Mouse (Mus musculus) forelimb bud, embryonic 11.5 days (tissue): ENCODE measurements around the gene Hectd1.
A peak's percentile ranks its signal among the peaks of the same experiment; 100 is the strongest.

Experiments used
- DNase-seq: peaks from one replicate; pipeline ENCODE4 v3.0.0-alpha.2; 2012; ENCODE audit warnings: low read depth, low spot score

Hectd1 gene

DNA sequence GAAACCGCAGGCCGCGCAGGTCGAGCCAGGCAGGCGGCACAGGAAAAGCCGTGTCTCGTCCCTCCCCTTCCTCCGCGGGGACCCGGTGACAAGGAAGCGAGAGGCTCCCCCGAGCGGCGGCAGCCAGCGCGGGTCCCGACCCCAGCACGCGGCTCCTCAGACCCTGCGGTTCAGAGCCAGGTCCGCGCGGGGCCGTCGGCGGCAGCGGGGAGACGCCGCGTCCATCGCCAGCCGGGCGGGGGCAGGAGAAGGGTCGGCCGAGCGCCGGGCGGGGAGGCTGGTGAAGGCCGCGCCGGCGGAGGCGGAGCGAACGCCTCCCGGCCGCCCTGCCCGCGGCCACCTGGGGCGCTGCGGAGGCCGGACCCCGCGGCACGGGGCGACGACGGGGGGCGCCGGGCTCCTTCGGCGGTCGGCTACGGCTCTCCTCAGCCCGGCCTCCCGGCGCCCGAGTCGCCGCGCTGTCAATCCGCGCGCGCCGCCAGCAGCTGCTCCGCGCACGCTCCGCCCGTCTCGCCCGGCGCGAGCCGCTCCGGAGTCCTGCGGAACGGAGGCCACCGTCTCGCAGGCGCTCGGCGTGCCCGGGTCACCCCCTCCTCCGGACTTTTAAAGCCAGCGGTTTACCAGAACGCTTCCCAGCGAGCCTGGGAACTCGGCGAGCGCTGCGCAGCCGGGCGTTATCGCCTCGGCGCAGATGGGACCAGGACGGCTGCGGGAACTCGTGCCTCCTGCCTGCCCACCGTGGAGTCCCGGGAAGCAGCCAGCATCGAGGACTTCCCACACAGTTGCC, at the start of gene Hectd1:
Hectd1 (minus strand) TSS at position 247 of the 787 bp plus-strand sequence.
- peak; percentile 73 for DNase-seq

DNA sequence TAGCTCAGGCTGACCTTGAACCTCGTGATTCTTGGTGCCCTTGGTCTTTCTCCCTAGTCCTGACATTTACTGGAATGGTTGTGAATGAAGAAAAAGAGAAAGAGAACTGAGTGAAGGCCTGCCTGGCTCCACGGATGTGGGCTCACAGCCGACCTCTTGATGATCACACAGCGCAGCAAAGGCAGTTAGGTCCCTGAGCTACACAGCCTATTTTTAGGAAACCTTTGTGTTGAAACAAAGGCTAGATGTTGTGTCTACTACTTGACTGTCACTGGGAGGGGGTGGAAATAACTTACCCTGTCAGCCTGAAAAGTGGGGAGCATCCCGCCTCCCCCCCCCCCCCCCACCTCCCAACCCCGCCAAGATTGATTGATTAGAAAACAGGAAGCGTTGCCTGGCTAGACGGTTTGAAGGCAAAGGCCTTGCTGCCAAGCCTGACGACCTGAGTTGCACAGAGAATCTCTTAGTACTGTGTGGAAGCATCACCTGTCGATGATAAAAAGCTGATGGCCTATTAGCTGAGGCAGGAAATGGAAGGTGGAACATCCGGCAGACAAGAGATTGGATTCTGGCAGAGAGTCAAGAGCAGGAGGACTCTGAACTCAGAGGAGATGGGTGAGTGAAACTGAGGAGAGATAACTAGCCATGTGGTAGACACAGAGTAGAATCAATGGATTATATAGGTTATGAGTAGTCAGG, 42.3 kb upstream of the Hectd1 start:
- no peak for DNase-seq

DNA sequence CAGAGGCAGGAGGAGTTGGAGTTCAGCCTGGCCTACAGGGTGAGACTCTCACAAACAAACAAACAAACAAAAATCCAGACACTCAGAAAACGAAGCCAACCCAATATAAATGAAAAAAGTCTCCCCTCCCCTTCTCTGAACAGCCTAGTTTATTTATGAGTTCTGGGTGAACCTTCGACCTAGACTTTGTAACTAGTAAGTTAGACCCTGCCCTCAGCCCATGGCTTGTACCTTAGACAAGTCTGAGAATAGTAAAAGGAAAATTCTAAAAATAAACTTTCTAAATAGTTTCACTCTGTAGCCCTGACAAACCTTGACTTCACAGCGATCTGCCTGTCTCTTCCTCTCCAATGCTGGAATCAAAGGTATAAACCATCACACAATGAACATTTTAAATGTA, 40.2 kb upstream of the Hectd1 start:
- no peak for DNase-seq

DNA sequence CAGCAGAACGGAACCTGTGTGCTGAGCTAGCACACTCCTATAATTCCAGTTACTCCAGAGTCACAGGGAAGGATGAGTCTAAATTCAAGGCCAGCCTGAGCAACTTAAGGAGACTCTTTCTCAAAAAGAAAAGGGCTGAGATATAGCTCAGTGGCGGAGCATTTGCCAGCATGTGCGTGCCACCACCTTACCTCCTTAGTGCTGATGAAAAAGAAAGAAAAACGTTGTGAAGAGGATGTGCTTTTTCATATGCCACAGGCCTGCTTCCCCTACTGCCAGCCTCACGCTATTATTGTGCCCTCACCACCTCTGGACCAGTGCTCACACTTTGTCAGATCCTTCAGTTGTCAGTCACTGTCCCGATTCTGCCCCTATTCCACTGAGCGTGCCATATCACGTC, 37.7 kb upstream of the Hectd1 start:
- DNase-seq = no peak

DNA sequence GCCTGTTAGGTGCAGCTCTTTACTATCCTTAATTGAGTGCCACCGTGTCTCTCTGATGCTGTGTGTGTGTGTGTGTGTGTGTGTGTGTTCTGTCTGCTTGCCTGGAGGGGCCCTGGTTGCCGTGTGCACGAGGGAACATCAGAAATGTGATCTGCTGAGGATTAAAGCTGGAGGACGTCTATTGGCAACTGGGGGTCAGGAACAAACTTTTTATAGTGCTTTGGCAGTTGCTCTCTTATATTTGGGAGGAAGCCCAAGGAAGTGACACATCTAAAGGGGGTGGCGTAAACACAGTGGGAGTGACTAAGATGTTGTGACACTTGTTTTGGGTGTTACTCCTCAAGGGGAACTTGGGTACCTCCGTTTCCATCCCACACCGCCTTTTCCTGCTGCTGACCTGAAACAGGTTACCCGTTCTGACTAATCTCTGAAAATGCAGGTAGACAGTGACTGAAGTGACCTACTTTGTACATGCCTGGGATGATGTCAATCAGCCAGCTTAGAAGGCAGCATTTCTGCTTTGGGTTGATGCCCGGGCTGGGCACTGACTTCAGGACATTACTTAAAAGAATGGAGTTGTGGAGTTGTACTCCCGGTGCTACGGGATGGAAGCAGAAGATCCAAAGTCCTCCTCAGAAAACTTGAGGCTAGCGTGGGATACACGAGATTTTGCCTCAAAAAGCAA, 37.0 kb upstream of the Hectd1 start:
- DNase-seq = no peak

DNA sequence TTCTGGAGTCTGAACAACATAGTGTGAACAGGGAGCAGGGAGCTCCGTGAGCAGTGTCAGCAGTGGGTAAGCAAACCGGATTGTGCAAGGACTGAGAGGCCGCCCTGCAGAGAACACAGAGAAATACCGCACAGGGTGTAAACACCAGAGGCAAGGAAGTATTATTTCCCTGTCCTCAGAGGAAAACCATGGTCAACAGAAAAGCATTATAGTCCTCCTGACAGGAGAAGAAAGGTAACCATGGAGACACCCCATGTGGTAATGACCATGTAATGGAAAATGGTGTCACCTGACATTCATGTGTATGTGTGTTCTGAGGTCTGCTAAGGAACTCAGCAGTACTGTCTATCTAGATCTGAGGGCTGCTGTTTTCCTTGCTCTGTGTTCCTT, 36.4 kb upstream of the Hectd1 start:
- DNase-seq = peak; percentile 53

DNA sequence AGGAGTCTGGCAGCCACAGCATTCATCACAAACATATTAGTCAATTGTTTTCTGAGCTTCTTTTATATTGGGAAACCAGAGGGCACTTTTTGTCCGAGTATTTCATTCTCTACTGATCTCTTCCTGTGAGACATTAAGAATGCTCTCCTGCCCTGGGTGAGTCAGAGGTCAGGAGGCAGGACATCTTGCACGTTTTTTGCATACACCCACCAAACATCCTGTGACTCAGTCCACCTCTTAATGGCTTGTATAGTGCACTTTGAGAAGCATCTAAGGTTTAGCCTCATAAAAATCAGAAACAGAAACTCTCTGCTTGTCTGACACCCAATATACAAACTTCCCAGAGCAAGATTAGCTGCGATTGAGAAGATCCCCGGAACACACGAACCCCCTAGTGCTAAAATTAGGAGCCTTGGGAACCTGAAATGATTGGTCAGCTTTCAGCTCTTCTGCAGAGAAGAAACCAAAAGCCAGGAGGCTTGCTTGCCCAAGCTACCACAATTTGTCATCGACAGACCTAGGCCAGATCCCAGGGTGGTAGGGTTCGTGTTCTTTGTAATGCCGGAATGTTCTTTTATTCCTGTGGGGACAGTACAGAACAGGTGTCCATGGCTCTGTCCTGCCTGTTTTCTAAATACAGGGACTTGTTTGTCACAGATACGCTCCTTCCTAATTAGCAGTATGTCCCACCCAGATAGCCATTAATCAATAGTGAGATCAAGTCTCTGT, 35.9 kb upstream of the Hectd1 start:
- DNase-seq = no peak

DNA sequence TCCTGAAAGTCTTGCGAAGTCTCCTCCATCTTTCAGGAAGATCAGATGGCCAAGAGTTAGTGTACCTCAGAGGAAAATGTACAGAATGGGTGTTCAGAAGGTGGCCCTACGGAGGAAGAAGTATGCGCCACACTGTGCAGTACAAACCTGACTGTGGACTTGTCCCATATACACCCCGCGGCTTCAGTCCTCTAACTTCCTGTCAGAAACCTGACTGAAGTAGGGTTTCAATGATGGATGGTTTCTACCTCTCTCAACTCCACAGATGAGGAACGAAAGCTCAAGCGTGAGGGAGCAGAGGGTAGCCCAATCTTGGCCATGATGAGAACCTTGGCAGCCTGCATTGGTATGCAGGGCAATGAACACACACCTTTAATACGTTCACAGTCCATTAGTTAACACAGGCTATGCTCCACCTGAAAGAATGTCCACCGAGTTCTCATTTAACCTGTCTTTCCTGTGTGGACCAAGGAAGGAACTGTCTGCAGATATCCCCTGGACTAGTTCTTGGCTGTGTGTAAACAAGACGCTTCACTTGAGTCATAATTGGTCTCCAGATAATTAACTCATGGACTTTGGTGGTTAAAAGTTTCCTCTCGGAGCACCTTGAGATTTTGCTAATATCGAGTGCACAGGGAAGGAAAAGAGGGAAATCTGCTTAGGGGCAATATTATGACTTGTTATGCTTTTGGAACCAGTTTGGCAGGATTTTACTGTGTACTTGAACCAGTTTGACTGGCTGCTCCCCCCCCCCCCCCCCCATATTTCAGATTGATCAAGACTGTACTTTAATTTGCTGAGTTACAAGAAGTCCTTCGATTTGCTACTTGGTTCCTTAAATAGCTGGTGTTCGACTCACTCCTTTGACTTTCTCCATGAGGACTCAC, 34.0 kb upstream of the Hectd1 start:
- DNase-seq = no peak

DNA sequence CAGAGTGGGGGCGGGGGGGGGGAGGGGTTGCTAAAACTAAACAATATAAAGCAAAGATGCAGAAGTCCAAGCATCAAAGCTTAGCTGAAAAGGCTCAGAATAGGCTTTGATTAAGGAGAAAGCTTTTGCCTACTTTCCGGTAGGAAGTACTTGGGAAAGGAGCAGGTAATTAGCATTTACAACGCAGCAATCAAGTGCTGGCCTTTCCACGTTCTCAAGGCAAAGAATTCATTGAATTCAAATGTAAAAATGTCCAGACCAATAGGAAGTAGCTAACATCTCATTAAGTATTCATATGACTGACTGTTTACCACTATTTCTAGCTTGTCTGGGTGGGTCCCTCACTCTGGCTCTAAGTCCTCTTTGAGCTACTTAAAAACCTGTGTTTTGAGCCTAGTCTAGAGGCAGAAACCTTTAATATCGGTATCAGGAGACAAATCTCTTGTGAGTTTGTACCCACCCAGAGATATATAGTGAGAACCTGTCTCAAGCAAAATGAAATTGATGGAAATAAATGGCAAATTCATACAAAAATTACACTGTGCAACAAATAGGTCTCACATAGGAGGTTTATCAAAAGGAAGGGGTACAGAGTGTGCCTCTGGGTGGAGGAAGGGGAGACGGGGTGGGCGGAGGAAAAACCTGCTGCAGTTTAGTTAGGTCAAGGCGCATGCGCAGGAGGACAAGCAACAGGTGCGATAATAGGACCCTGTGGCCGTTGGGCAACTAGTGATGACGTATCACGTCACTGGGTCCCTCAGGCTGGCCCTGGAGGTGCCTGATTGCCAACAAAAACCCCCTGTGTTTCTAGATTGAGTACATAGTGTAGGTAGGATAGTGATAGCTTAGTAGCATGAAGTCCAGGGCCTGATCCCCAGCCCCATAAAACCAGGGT, 29.0 kb upstream of the Hectd1 start:
- DNase-seq = no peak

DNA sequence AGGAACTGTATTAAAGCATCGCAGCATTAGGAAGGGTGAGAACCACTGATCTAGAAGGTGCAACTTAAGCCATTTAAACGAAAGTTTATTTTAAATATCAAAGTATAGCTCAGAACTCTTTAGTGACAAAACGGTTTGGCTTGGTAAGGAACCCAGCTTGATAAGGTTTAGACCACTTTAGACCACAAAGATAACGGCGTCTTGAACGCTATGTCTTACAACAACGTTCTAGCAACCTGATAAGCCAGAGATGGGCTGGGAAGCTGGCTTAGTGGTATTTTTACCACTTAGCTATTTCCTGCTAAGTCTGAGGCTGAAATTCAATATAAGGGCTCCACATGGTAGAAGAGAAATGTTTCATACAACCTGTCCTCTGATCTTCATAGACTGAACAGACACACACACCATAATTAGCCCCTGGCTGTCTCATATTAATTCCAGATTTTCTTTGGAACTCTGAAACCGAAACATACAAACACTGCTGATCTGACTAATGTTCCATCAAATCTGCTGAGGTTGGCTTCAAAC, 27.5 kb upstream of the Hectd1 start:
- DNase-seq = no peak

DNA sequence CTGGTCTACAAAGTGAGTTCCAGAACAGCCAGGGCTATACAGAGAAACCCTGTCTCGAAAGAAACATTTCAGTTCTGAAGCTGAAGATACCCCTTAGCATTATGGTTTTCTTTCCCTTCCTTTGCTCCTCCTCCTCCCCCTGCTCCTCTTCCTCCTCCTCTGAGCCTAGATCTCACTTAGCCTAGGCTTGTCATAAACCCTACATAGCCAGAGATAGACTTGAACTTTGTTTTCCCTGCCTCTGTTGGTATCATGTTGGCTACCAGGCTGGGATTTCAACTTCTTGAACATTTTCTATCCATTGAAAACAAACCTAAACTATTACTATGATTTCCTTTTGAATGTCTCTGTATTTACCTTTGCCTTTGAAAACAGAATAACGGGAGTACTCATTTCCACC, 26.5 kb upstream of the Hectd1 start:
- no peak for DNase-seq

DNA sequence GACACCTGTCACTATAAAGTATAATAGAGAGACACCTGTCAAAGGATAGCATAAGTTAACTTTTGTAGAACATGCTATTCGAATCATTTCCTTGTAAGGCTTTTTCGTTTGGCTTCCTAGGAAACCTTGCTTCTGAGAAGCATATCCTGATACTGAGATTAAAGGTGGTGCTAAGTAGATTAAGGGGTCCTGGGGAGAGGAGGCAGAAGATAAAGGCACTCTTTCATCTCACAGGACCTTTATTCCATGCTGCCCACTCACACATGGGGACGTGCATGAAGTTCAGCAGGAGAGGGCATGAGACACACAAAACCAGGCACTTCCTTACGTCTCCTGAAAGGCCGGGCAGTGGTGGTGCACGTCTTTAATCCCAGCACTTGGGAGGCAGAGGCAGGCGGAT, 26.1 kb upstream of the Hectd1 start:
- no peak for DNase-seq

DNA sequence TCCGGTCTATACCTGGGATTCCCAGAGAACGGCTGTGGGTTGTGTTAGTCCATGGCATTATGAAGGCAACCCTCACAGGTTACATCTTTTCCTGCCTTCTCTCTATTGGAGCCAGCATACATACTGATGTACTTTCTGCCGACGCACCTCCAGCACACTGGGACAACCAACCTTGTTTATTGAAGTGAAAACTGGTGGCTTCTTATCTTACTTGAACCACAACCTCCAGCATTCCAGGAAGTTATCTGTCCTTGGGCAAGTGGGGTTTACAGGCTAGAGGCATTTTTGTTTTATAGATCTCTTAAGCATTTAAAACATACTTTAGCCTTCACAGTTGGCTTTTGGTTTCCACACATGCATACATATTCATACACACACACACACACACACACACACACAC, 22.3 kb upstream of the Hectd1 start:
- no peak for DNase-seq

DNA sequence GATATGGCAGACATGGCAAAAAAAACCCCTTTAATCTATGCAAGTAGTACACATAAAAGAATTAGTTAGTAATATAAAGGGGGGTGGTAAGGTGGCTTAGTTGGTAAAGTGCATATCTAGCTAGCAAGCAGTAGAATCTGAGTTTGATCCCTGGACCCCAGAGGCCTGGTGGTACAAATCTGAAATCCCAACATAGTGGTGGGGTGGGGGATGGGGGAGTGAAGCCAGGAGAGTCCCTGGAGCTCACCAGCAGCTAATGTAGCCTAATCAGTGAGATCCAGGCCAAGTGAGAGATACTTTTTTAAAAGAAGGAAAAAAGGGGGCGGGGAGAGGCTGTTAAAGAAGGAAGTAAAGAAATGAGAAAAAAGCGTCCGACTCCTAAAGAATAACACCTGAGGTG, 21.8 kb upstream of the Hectd1 start:
- DNase-seq = no peak

DNA sequence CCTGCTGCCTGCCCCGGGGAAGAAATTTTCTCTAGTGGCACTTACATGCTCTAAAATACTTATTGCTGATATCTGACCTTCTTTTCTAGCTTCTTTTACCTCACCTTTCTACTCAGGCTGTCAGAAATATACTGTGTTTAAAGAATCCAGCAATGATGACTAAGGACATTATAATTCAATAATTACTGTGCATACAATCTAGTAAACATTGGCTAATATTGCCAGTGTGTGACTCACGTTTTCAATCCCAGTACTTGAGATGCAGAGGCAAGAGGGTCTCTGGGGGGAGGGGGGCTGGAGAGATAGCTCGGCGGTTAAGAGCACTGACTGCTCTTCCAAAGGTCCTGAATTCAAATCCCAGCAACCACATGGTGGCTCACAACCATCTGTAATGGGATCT, 21.0 kb upstream of the Hectd1 start:
- DNase-seq = no peak

DNA sequence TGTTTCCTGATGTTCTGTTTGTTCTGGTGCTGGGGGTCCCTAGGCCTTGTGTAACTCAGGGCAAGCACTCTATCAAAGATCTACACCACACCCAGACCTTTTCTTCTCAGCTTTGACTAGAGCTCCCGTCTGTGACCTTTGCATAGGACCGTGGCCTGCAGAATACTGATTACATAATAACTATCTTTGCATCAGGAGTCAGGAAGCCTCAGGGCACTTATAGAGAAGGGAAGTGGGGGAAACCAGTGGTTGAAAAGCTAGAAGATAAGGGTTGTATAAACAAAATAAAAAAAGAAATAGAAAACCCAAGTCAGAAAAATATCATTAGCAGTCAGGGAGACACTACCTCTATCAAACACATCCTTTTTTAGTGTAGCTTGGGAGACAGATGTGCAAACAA, 20.6 kb upstream of the Hectd1 start:
- no peak for DNase-seq

DNA sequence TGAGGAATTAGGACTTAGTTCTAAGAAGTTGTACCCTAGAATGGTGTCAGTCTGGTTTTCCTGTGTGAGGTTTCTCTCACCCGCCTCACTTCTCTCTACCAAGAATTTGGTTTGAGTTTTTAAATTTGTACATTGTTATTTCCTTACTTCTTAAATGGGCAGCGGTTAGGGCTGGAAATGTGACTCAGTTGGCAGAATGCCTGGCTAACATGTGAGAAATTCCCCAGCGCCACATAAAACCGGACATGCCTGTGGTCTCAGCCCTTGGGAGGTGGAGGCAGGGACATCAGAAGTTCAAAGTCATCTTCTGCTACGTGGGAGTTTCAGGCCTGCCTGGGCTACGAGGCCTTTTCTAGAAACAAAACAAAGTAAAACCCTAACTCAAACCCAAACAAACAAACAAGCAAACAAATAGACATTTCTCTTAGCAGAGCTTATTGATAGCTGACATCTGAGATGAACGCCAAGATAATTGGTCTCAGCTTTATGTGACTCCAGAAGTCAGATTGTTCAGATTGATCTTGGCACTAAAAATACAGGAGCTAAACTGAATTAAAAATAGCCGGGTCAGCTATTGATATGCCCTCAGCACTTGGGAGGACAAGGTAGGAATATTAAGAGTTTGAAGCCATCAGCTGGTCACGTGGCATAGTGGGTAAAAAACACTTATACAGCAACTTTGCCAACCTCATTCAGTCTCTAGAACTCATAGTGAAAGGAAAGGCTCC, 18.8 kb upstream of the Hectd1 start:
- no peak for DNase-seq

DNA sequence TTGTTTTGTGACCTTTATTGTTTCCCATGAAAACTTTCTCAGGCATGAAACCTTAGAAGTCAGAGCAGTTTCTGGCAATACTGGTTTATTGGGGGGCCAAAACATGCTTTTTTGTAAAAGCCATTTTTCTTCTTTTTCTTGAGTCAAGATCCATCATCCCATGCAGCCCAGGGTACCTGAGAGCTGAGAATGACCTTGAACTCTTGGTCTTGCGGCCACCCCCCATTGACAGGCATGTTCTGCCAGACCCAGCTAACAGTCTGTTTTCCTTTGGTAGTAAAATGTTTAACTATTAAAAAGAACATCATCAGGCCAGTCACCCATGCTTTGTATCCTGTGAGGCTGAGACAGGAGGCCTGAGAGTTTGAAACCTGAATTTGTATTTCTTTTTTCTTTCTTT, 15.9 kb upstream of the Hectd1 start:
- no peak for DNase-seq

DNA sequence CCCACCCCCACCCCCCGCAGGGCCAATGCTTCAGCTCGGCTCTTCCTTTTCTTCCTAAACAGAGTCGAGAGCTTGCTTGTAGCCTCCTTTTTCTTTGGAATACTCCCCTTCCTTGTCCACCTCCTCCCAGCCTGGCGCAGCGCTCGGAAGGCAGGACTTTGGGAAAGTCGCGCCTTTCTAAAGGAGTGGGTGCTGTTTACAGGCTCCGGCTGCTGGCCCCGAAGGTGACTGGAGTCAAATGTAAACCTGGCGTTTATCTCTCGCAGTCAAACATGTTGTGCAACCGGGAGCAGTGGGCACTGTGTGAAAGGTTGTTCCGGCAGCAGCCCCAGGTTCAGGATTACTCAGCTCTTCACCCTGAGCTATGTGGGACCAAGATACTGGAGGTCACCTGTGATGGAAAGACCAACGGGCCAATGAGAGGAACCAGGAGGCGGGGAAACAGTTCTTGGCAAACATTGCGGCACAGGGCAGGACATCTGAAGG, 15.5 kb upstream of the Hectd1 start:
- peak; percentile 91 for DNase-seq
